Mouse (Mus musculus): ENCODE measurements around the gene Pira2. TPM values are rescaled to one million over a fixed set of nuclear protein-coding genes. Genes with fewer than 3 reads are reported as not detected.
"Not testable (repeated sequence)": the region's sequence is repeated elsewhere in the genome, so short reads cannot be mapped to it uniquely, and the experiment has no call there.

Gene Pira2
- 1.1 and 2.0 TPM in 2 replicates for polyA plus RNA-seq (2012; rRNA removed)

DNA sequence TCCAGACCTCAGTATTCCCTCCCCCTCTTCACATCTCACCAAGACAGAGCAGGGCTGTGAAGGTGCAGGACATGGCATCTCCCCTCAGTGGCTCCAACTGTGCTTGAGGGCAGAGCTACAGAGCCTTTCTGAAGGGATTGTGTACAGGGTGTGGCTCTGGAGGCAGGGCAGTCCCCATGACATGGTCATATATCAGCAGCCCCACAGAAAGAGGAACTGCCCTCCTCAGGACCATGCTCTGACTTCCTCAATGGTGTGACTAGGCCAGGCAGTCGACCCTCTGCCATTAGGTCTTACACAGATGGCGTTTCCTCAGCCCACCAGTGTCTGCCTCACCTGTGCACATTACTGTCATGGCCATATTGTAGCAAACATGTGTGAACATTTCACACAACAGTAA is at the start of gene Pira2:
Gene Pira2, minus strand, starts transcription at position 101 of the 400 bp plus-strand sequence.
- H3K4me1 ChIP-seq (replicated peaks; ENCODE audit: control insufficient read depth, insufficient read depth, low read length); H3K27me3 ChIP-seq (ENCODE audit: control insufficient read depth, insufficient read depth, low read length); H3K36me3 ChIP-seq (ENCODE audit: control insufficient read depth, insufficient read depth, low read length); H3K27ac ChIP-seq (ENCODE audit: control insufficient read depth, insufficient read depth, low read length); DNase-seq; H3K4me3 ChIP-seq (ENCODE audit: control insufficient read depth, insufficient read depth, low read length): not testable (repeated sequence)
- WGBS: no CpG with 5 or more reads among the region's 2 CpGs

DNA sequence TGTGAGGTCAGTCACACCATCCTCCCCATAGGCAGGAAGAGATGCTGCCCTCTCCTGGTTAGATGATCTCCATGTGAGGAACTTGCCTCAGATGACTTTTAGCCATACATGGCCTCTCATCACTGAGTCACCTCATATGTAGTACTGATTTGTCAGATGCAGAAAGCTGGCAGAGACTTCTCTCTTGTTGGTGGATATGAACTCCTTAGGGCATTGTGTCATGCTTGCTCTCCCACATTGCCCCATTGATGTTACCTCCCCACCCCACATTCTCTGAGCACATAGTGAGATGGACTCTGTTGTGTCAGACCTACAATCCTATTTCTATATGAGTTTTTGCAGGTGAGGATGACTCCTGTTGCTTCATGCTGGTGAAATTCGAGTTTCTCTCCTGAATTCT is 30.2 kb upstream of the Pira2 start:
- no CpG with 5 or more reads among the region's 1 CpGs for WGBS
- H3K27ac ChIP-seq (ENCODE audit: control insufficient read depth, insufficient read depth, low read length); H3K36me3 ChIP-seq (ENCODE audit: control insufficient read depth, insufficient read depth, low read length); H3K4me1 ChIP-seq (replicated peaks; ENCODE audit: control insufficient read depth, insufficient read depth, low read length); H3K27me3 ChIP-seq (ENCODE audit: control insufficient read depth, insufficient read depth, low read length); H3K4me3 ChIP-seq (ENCODE audit: control insufficient read depth, insufficient read depth, low read length); DNase-seq: not testable (repeated sequence)

DNA sequence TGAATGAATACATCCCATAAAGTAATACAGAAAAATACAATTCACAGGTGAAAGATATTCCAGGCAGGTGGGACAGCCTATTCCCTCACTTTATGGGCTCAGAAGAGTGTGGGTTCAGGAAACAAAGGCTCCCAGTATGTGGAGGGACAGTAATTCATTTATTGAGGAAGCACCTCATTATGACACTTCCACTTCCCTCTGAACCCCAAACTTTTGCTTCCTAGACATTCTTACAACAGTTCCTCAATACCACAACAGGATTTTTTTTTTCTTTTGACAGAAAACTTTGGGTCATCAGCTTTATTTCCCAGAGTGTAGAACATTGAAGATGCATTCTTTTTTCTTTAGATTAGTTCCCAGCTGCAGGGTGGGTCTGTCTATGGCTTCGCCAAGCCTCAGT is 7.0 kb downstream of the Pira2 start:
- H3K27me3 ChIP-seq (ENCODE audit: control insufficient read depth, insufficient read depth, low read length); DNase-seq; H3K4me3 ChIP-seq (ENCODE audit: control insufficient read depth, insufficient read depth, low read length); H3K4me1 ChIP-seq (replicated peaks; ENCODE audit: control insufficient read depth, insufficient read depth, low read length); H3K36me3 ChIP-seq (ENCODE audit: control insufficient read depth, insufficient read depth, low read length); H3K27ac ChIP-seq (ENCODE audit: control insufficient read depth, insufficient read depth, low read length): not testable (repeated sequence)
- WGBS: no CpG with 5 or more reads among the region's 1 CpGs

DNA sequence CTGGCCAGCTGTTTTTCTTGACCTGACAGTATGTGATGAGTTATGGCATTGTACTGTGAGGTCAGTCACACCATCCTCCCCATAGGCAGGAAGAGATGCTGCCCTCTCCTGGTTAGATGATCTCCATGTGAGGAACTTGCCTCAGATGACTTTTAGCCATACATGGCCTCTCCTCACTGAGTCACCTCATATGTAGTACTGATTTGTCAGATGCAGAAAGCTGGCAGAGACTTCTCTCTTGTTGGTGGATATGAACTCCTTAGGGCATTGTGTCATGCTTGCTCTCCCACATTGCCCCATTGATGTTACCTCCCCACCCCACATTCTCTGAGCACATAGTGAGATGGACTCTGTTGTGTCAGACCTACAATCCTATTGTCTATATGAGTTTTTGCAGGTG is 14.2 kb downstream of the Pira2 start:
- H3K27ac ChIP-seq (ENCODE audit: control insufficient read depth, insufficient read depth, low read length); H3K27me3 ChIP-seq (ENCODE audit: control insufficient read depth, insufficient read depth, low read length); DNase-seq; H3K36me3 ChIP-seq (ENCODE audit: control insufficient read depth, insufficient read depth, low read length); H3K4me3 ChIP-seq (ENCODE audit: control insufficient read depth, insufficient read depth, low read length); H3K4me1 ChIP-seq (replicated peaks; ENCODE audit: control insufficient read depth, insufficient read depth, low read length): not testable (repeated sequence)

DNA sequence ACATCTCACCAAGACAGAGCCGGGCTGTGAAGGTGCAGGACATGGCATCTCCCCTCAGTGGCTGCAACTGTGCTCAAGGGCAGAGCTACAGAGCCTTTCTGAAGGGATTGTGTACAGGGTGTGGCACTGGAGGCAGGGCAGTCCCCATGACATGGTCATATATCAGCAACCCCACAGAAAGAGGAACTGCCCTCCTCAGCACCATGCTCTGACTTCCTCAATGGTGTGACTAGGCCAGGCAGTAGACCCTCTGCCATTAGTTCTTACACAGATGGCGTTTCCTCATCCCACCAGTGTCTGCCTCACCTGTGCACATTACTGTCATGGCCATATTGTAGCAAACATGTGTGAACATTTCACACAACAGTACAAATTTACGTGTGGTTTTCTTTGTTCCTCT is 19.3 kb downstream of the Pira2 start, which contains the start of gene Gm15448:
Gene Gm15448, minus strand, starts transcription at position 89 of the 400 bp plus-strand sequence.
- 5% methylated on average over 2 of the region's 3 CpGs for WGBS
- not testable (repeated sequence) for H3K27me3 ChIP-seq (ENCODE audit: control insufficient read depth, insufficient read depth, low read length); H3K27ac ChIP-seq (ENCODE audit: control insufficient read depth, insufficient read depth, low read length); DNase-seq; H3K4me1 ChIP-seq (replicated peaks; ENCODE audit: control insufficient read depth, insufficient read depth, low read length); H3K36me3 ChIP-seq (ENCODE audit: control insufficient read depth, insufficient read depth, low read length); H3K4me3 ChIP-seq (ENCODE audit: control insufficient read depth, insufficient read depth, low read length)

DNA sequence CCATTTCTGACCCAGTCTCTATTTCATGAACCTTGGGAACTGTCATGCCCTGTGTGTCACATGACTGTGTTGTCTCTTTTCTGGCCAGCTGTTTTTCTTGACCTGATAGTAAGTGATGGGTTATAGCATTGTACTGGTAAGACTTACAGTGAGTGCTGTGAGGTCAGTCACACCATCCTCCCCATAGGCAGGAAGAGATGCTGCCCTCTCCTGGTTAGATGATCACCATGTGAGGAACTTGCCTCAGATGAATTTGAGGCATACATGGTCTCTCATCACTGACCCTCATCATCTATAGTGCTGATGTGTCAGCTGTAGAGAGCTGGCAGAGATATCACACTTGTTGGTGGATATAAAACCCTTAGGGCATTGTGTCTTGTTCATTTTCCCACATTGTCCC is 32.9 kb downstream of the Pira2 start:
- DNase-seq; H3K4me1 ChIP-seq (replicated peaks; ENCODE audit: control insufficient read depth, insufficient read depth, low read length); H3K27ac ChIP-seq (ENCODE audit: control insufficient read depth, insufficient read depth, low read length); H3K36me3 ChIP-seq (ENCODE audit: control insufficient read depth, insufficient read depth, low read length); H3K4me3 ChIP-seq (ENCODE audit: control insufficient read depth, insufficient read depth, low read length); H3K27me3 ChIP-seq (ENCODE audit: control insufficient read depth, insufficient read depth, low read length): not testable (repeated sequence)

DNA sequence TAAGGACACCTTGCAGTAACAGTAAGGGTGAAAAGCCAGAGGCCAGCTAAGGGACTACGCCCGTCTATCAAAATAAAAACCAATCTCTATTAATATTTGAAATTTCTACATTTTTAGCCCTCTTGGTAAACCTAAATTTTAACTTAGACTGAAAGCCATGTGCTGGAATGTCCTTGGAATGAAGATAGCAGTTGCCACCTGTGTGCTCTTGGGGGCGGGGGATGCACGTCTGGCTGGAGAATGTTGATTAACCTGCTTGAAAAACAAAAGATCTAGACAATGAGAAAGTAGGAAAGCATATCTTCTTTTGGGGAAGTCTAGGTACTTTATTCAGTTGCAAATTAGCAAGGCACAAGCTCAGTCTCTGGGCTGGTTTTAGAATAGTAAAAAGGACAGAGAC is 41.9 kb downstream of the Pira2 start:
- not testable (repeated sequence) for H3K27me3 ChIP-seq (ENCODE audit: control insufficient read depth, insufficient read depth, low read length); H3K27ac ChIP-seq (ENCODE audit: control insufficient read depth, insufficient read depth, low read length); DNase-seq; H3K36me3 ChIP-seq (ENCODE audit: control insufficient read depth, insufficient read depth, low read length); H3K4me1 ChIP-seq (replicated peaks; ENCODE audit: control insufficient read depth, insufficient read depth, low read length); H3K4me3 ChIP-seq (ENCODE audit: control insufficient read depth, insufficient read depth, low read length)
- 98% methylated on average over 4 of the region's 4 CpGs for WGBS

DNA sequence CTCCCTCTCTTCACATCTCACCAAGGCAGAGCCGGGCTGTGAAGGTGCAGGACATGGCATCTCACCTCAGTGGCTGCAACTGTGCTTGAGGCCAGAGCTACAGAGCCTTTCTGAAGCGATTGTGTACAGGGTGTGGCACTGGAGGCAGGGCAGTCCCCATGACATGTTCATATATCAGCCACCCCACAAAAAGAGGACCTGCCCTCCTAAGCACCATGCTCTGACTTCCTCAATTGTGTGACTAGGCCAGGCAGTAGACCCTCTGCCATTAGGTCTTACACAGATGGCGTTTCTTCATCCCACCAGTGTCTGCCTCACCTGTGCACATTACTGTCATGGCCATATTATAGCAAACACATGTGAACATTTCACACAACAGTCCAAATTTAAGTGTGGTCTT is 44.9 kb downstream of the Pira2 start:
- H3K4me3 ChIP-seq (ENCODE audit: control insufficient read depth, insufficient read depth, low read length); DNase-seq; H3K36me3 ChIP-seq (ENCODE audit: control insufficient read depth, insufficient read depth, low read length); H3K4me1 ChIP-seq (replicated peaks; ENCODE audit: control insufficient read depth, insufficient read depth, low read length); H3K27ac ChIP-seq (ENCODE audit: control insufficient read depth, insufficient read depth, low read length); H3K27me3 ChIP-seq (ENCODE audit: control insufficient read depth, insufficient read depth, low read length): not testable (repeated sequence)
- WGBS: 43% methylated on average over 3 of the region's 3 CpGs

DNA sequence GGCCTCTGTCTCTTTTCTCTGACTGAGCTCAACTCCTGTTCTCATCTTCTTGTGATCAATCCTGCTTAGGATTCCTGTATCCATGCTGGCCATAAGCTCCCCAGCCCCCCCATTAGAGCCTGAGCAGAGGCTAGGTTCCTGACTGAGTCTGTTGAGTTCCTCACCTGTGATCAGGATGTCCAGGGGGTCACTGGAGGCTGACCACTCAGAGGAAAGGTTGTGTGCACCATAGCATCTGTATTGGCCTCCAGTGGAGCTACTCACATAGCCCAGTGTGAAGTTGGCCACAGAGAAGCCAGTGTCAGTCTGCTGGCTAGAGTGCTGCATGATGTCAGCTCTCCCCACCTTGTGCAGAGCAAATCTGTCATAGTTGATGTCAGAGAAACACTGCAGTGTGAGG is 48.6 kb downstream of the Pira2 start:
- H3K36me3 ChIP-seq (ENCODE audit: control insufficient read depth, insufficient read depth, low read length); H3K27me3 ChIP-seq (ENCODE audit: control insufficient read depth, insufficient read depth, low read length); DNase-seq; H3K4me3 ChIP-seq (ENCODE audit: control insufficient read depth, insufficient read depth, low read length); H3K27ac ChIP-seq (ENCODE audit: control insufficient read depth, insufficient read depth, low read length); H3K4me1 ChIP-seq (replicated peaks; ENCODE audit: control insufficient read depth, insufficient read depth, low read length): not testable (repeated sequence)

Other genes with a start within 250 kb of the Pira2 start
- 0.13 and 0.60 TPM in 2 replicates for gene Oscar, start 228.9 kb downstream of the Pira2 start, polyA plus RNA-seq (2012; rRNA removed)
- gene Ndufa3, start 227.7 kb downstream of the Pira2 start, polyA plus RNA-seq (2012; rRNA removed): 231 and 311 TPM in 2 replicates
- 9.4 and 12.5 TPM in 2 replicates for gene Tfpt, start 215.1 kb downstream of the Pira2 start, polyA plus RNA-seq (2012; rRNA removed)
- gene Prpf31, start 215.1 kb downstream of the Pira2 start, polyA plus RNA-seq (2012; rRNA removed): 42.4 and 48.6 TPM in 2 replicates
- gene Cnot3, start 199.8 kb downstream of the Pira2 start, polyA plus RNA-seq (2012; rRNA removed): 185 and 202 TPM in 2 replicates
- 4.3 and 4.9 TPM in 2 replicates for gene Leng1, start 179.2 kb downstream of the Pira2 start, polyA plus RNA-seq (2012; rRNA removed)
- gene Tmc4, start 167.5 kb downstream of the Pira2 start, polyA plus RNA-seq (2012; rRNA removed): 21.7 and 27.9 TPM in 2 replicates
- 53.6 and 57.6 TPM in 2 replicates for gene Tsen34, start 152.2 kb downstream of the Pira2 start, polyA plus RNA-seq (2012; rRNA removed)
- gene Mboat7, start 151.5 kb downstream of the Pira2 start, polyA plus RNA-seq (2012; rRNA removed): 75.5 and 82.5 TPM in 2 replicates
- gene Rps9, start 141.1 kb downstream of the Pira2 start, polyA plus RNA-seq (2012; rRNA removed): 2,860 and 2,943 TPM in 2 replicates
- gene Pirb, start 124.7 kb downstream of the Pira2 start, polyA plus RNA-seq (2012; rRNA removed): 17.5 and 20.0 TPM in 2 replicates
- gene Gm15448, start 19.4 kb downstream of the Pira2 start, polyA plus RNA-seq (2012; rRNA removed): 0.41 and 0.59 TPM in 2 replicates
- 1.5 and 3.3 TPM in 2 replicates for gene Gm14548, start 53.1 kb upstream of the Pira2 start, polyA plus RNA-seq (2012; rRNA removed)
- 1.2 and 2.2 TPM in 2 replicates for gene Lilra6, start 70.5 kb upstream of the Pira2 start, polyA plus RNA-seq (2012; rRNA removed)
- gene Lair1, start 218.2 kb upstream of the Pira2 start, polyA plus RNA-seq (2012; rRNA removed): 11.0 and 12.9 TPM in 2 replicates